Mouse (Mus musculus) G1E (cell line): Measurements from ENCODE around the gene Socs3. TPM values are rescaled to one million over a fixed set of nuclear protein-coding genes. Genes with fewer than 3 reads are reported as not detected.

Experiments
- ATAC-seq: 2 replicates; pipeline ENCODE4 v1.8.0; 2016; ENCODE audit warnings: mild to moderate bottlenecking; ENCODE audit not compliant: insufficient number of reproducible peaks, poor library complexity, low FRiP score, severe bottlenecking; ENCODE audit errors: extremely low read depth
- DNase-seq: peaks from one replicate; pipeline ENCODE4 v3.0.0; 2012; ENCODE audit warnings: low spot score
- H3K27me3 ChIP-seq: 2 replicates; pipeline ENCODE4 v1.6.1; 2012; ENCODE audit warnings: mild to moderate bottlenecking, low read length, inconsistent platforms; ENCODE audit not compliant: insufficient read depth
- H3K36me3 ChIP-seq: replicated peaks from 2 replicates; pipeline ENCODE3; 2012; ENCODE audit warnings: mild to moderate bottlenecking, inconsistent platforms
- H3K4me1 ChIP-seq: 2 replicates; pipeline ENCODE4 v1.6.1; 2012; ENCODE audit warnings: low read depth, low read length, inconsistent platforms, mixed read lengths; ENCODE audit not compliant: insufficient read depth
- H3K4me3 ChIP-seq: 2 replicates; pipeline ENCODE4 v1.5.1; 2012; ENCODE audit warnings: low read depth, mild to moderate bottlenecking, inconsistent platforms, low read length, moderate library complexity, mixed read lengths
- H3K9me3 ChIP-seq: replicated peaks from 2 replicates; pipeline ENCODE4 v1.6.1; 2012; ENCODE audit warnings: inconsistent platforms
- CTCF ChIP-seq: IDR thresholded peaks from 2 replicates; pipeline ENCODE4 v1.5.1; 2012; ENCODE audit warnings: low read depth, low read length, inconsistent platforms, mixed read lengths
- GATA1 ChIP-seq: IDR thresholded peaks from 2 replicates; pipeline ENCODE4 v1.6.1; 2012; ENCODE audit warnings: borderline replicate concordance, low read length, inconsistent platforms, mixed read lengths
- GATA2 ChIP-seq: IDR thresholded peaks from 2 replicates; pipeline ENCODE4 v1.6.1; 2012; ENCODE audit warnings: low read depth, low read length, inconsistent platforms, borderline replicate concordance
- POLR2AphosphoS5 ChIP-seq: IDR thresholded peaks from 2 replicates; pipeline ENCODE4 v1.6.1; 2012; ENCODE audit warnings: low read depth, low read length, inconsistent platforms; ENCODE audit not compliant: insufficient replicate concordance
- TAL1 ChIP-seq: conservative IDR thresholded peaks from 2 replicates; pipeline ENCODE4 v1.6.1; 2012; ENCODE audit warnings: low read depth, low read length, inconsistent platforms, mixed read lengths
- polyA plus RNA-seq: library from polyadenylated mRNA; stranded (reverse); fragments of >175 nt; gene quantifications from 2 replicates; pipeline ENCODE4 v1.2.3, GENCODE M21; 2012
- total RNA-seq, 2 experiments: library from RNA; stranded (forward) in 1 of 2; stranded (reverse) in 1 of 2; fragments of 200-1000 nt in 1 of 2; fragments of >200 nt in 1 of 2; fragmentation: Nextera tagmentation in 1 of 2; gene quantifications; 2 replicates each; pipeline ENCODE4 v1.2.3; 2014 to 2017

Gene Socs3
- total and polyA plus RNA-seq, 3 experiments, result 2.9 to 3.8 TPM; not detected in 1

DNA sequence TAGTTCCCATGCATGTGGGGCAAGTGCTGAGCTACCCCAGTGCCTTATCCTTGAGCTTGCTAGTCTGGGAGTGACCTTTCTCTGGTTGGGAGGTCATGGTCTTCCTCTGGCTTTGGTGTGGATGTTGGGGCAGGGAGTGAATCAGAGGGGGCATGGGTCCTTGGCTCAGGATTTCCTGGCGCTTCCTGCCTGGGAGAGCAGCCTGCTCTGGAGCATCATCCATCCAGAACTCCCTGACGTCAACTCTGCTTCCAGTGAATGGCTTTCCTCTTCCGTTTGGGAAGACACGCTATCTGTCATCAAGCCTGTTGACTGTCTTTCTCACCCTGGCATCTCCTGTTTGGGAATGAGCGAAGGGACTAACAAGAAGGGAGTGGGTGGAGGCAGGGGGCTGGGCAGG lies 12.6 kb upstream of the Socs3 start:
- DNase-seq, result no peak
- Histone ChIP-seq H3K9me3 (no peaks in the 10 kb centered on the region), H3K4me3 (no peak overlapping the region), H3K27me3 (peaks cover 56% of the 10 kb centered on the region), H3K36me3 (no peaks in the 10 kb centered on the region), H3K4me1 (peaks cover 9% of the 10 kb centered on the region)
- no peak for TF ChIP-seq TAL1
- no peak for TF ChIP-seq CTCF
- TF ChIP-seq POLR2AphosphoS5, result no peak
- no peak for TF ChIP-seq GATA2
- TF ChIP-seq GATA1, result no peak
- ATAC-seq, result no peak

DNA sequence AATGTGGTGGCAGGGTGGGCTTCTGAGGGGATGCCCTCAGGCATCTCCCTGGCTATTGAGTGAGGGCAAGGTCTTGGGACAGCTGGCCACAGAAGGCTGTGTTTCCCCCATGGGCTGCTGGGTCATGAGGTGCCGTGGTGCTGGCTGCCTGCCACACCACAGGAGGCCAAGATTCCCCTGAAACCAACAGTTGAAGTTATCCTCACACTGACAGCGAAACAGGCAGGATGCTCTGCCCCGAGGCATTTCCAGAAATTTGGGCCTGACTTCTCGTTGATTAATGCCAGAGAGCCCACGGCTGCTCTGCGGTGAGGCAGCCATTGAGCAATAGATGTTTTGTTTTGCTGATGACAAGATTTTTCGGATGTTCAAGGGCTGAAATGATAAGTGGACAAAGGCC lies 9.5 kb upstream of the Socs3 start:
- Histone ChIP-seq H3K4me3 (no peak overlapping the region), H3K9me3 (no peaks in the 10 kb centered on the region), H3K27me3 (peaks cover 83% of the 10 kb centered on the region), H3K36me3 (no peaks in the 10 kb centered on the region), H3K4me1 (no peaks in the 10 kb centered on the region)
- ATAC-seq, result no peak
- TF ChIP-seq POLR2AphosphoS5, result no peak
- TF ChIP-seq GATA2, result no peak
- no peak for TF ChIP-seq TAL1
- TF ChIP-seq CTCF, result no peak
- no peak for TF ChIP-seq GATA1
- no peak for DNase-seq

DNA sequence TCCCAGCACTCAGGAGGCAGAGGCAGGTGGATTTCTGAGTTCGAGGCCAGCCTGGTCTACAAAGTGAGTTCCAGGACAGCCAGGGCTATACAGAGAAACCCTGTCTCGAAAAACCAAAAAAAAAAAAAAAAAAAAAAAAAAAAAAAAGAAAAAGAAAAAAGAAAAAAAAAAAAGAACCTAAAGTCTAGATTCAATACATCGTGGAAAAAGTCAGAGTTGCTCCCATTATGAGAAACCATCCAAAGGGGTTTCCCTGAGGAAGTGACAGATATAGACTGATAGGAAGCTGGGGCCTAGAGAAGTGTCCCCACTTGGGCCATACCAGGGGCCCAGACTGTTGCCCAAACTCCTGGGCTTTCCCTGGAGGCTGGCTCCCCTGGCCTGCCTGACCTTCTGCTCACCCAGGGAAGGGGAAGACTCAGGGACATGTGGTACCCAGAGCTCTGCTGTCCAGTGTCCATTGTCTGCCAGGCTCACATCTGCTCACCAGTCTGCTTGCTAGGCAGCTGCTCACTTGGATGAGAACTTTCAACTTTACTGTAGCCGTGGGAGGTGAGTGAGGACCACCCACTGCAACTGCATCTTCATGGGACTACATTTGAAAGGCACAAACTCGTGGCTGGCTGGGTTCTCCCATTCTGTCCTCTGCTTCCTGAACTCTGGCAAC lies 8.0 kb upstream of the Socs3 start:
- DNase-seq, result no peak
- no peak for ATAC-seq
- H3K36me3 ChIP-seq, result no peaks in the 10 kb centered on the region
- peaks cover 89% of the 10 kb centered on the region for H3K27me3 ChIP-seq
- no peaks in the 10 kb centered on the region for H3K4me1 ChIP-seq
- TF ChIP-seq TAL1 (no peak), GATA2 (no peak)
- H3K9me3 ChIP-seq, result no peaks in the 10 kb centered on the region
- no peak overlapping the region for H3K4me3 ChIP-seq

DNA sequence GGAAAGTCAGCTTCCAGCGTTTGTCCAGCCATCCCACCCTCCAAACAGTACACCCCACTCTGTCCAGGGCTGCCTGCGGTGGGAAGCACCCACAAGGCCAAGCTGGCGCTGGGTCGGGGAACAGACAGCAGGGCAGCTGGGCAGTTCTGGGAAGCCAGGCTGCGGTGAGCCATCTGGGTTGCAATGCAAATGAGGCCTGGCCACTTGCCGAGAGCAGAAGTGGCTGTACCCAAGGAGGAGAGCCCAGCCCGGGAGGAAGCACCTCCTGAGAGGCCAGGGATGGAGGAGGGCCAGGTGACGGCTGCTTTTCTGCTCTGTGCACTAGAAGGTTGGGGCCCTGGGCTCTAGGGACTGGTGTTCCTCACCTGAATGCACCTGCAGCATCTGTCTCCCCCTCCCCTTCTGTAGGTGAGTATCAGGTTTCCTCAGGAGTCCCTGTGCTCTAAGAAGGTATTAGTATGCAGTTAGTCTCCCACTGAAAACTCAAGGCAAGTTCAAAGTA lies 6.3 kb upstream of the Socs3 start:
- no peak for ATAC-seq
- Histone ChIP-seq H3K4me1 (no peaks in the 10 kb centered on the region), H3K27me3 (peaks cover 85% of the 10 kb centered on the region), H3K4me3 (no peak overlapping the region), H3K9me3 (no peaks in the 10 kb centered on the region), H3K36me3 (no peaks in the 10 kb centered on the region)
- no peak for DNase-seq
- TF ChIP-seq POLR2AphosphoS5 (no peak), CTCF (no peak)

DNA sequence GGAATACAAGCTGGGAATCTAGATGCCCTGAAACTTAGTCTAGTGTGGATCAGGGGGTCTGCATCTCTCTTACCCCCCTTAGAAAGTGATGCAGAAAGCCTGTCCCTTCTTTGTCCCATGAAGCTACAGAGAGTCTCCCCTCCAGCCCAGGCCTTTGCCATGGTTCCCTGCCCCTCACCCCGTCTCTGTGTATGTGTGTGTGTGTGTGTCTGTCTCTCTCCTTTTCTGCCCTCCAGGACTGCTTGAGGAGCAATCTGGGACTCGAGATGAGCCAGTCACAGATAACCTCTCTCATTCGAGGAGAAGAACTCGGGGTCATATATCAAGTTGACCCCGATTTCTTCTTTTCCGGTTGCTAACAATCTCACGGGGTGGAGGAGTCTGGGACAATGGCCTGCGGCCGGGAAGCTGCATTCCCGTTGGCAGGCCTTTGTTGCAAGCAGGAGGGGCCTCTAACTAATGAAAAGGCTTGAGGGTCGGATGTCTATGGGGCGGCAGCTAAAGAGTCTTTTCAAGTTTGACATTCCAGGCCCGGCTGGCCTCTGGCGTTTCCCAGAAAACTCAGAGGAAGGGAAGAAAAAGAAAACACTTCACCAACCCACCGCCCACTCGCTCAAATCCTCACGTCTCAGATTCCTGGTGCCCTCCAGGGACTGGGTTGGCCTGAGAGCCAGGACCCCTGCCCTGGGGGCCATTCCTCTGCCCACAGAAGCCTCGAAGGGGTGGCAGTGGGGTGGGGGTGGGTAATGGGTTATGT lies 5.5 kb upstream of the Socs3 start:
- peaks cover 83% of the 10 kb centered on the region for H3K27me3 ChIP-seq
- peaks cover 3% of the 10 kb centered on the region for H3K4me1 ChIP-seq
- H3K9me3 ChIP-seq, result no peaks in the 10 kb centered on the region
- no peak for DNase-seq
- TF ChIP-seq TAL1 (no peak), CTCF (no peak), POLR2AphosphoS5 (no peak), GATA1 (no peak), GATA2 (no peak)
- no peaks in the 10 kb centered on the region for H3K36me3 ChIP-seq
- ATAC-seq, result no peak
- H3K4me3 ChIP-seq, result no peak overlapping the region

DNA sequence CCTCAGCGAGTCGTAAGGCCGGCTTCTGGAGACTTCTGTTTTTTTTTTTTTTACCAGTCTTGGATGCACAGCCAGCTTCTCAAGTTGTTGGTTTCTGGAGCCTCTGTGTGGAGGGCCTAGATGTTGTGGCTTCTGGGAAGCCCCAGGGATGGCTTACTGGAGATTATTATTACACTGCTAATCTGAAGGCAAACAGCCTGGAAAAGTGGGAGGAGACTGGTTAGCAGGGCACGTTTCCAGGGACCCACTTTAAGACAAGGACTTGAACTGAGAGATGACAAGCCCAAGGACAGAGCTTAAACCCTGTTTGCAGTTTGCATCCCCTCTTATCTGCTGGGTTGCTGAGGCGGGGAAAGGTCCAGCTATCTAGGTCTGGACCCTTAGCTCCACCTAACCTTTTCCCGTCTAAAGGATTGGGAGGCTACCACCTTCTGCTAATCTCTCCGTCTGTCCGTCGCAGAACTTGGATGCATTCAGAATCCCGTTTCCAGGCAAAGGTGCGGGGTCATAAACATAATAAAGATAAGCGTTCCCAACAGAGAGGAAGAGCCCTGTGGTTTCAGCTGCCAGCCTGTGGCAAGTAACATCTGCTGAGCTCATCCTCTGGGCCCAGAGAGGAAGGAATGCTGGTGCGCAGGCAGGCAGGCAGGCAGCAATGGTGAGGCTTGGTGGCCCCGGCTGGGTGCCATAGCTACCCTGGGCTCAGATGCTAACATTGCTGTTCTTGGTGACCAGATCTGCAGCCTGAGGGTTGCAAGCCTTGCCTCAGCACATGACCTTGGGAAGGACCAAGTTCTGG lies 4.7 kb upstream of the Socs3 start:
- DNase-seq (no peak), ATAC-seq (no peak)
- Histone ChIP-seq H3K4me3 (no peak overlapping the region), H3K27me3 (peaks cover 75% of the 10 kb centered on the region), H3K9me3 (no peaks in the 10 kb centered on the region), H3K36me3 (no peaks in the 10 kb centered on the region), H3K4me1 (peaks cover 11% of the 10 kb centered on the region)
- TF ChIP-seq POLR2AphosphoS5 (no peak), GATA1 (no peak), GATA2 (no peak), CTCF (no peak), TAL1 (no peak)
